Mouse (Mus musculus) right cerebral cortex, postnatal 4 days (tissue): ENCODE results near the gene Gm45808.
"Not testable (repeated sequence)": the region's sequence is repeated elsewhere in the genome, so short reads cannot be mapped to it uniquely, and the experiment has no call there.

Experiments used
- DNase-seq: peaks from one replicate; pipeline ENCODE4 v3.0.0-alpha.2; 2022

Gm45808 gene

DNA sequence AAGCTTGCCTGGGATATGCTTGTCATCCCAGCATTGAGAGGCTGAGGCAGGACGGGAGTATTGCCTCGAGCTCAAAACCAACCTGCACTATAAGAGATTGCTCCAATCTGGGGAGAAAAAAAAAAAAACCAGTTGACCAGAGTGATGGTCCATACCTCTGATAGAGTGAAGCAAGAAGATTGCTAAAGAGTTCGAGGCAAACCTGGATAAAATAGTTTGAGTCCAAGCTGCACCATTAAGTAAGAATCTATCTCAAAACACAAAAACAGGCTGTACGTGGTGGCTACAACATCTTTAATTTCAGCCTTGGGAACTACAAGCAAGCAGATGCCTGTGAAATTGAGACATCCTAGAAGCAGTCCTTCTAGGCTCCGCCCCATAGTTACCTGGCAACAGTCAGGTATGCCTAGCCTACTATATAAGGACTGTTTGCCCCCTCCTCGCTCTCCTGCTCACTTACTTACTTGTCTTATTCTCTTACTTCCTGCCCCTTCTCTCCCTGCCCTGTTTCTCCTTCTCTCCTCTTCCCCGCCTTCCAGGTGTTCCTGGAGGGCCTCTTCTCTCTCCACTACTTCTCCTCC, 19.4 kb downstream of the Gm45808 start:
- DNase-seq, result no peak

DNA sequence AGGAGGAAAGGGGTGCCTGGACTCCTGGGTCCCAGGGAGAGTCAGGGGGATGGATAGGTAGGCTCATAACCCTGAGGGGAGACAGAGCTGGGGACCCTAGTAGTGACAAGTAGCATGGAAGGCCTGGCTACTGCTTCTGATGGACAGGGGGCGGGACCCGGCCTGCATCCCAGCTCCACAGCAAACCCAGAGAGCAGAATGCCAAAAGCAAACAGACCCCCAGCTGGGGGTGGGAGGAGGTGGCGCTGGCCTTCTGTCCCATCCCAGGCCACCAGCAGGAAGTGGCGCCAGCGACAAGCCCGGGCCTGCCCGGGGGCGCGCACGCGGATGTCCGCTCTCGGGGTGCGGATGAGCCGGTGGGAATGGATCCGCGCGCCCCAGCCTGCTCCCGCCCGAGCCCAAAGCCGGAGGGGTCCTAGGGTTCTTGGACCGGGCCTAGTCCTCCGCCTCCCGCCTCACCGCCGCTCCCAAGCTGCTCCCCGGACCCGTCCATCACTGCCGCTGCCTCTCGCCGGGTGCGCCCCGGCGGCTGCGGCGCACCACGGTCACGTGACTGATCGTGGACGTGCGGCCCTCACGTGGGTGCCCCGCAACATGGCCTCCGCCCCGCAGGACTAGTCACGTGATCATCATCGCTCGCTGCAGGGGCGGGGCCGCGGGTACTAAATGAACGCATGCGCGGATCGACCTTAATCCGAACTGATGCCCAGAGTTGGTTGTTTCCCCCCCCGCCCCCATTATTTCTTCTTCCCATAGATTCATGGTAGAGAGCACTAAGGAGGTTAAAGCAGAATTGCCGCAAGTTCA, 20.1 kb downstream of the Gm45808 start, which contains the start of gene Bax:
Gene Bax (minus strand): TSS at position 616 of the 807 bp plus-strand sequence.
- peak; percentile 96 for DNase-seq

DNA sequence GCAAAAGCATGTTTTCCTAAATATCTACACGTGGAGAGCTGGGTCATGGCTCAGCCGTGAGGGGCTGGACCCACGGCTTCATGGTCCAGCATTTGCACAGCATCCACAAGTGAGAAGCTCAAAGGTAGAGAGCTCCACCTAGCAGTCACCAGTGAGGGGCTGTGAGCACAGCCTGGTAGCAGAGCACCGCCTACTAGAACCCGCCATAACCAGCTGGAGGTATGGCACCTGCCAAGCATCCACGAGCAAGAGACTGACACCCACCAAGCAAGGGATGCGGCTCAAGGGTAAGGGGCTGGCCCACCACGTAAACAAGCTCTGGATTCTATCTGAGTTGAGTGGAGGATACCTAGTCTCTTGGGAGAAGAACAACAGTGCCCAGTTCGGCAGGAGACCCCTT, 21.1 kb downstream of the Gm45808 start:
- no peak for DNase-seq

- DNase-seq, result no peak
Observed at GRCm38 (mm10) chr7:45465112-45465511, 21.5 kb downstream of the Gm45808 start.

- DNase-seq, result no peak
Observed at GRCm38 (mm10) chr7:45463987-45464778, 22.4 kb downstream of the Gm45808 start.

DNA sequence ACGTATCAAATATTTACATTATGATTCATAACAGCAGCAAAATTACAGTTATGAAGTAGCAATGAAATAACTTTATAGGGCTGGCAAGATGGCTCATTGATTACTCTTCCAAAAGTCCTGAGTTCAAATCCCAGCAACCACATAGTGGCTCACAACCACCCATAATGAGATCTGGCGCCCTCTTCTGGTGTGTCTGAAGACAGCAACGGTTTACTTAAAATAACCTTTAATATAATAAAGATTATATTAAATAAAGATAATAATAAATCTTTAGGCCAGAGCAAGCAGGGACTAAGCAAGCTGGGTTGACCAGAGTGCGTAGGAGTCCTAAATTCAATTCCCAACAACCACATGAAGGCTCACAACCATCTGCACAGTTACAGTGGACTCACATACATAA, 23.7 kb downstream of the Gm45808 start:
- not testable (repeated sequence) for DNase-seq

- no peak for DNase-seq
Observed at GRCm38 (mm10) chr7:45462325-45462724, 24.3 kb downstream of the Gm45808 start.

- DNase-seq, result no peak
Observed at GRCm38 (mm10) chr7:45461781-45462180, 24.8 kb downstream of the Gm45808 start.

- DNase-seq, result no peak
Observed at GRCm38 (mm10) chr7:45461326-45461725, 25.3 kb downstream of the Gm45808 start.

- DNase-seq, result peak; percentile 41
Observed at GRCm38 (mm10) chr7:45460860-45461314, 25.7 kb downstream of the Gm45808 start.

GRCm38 (mm10) chr7:45460377-45460776, 26.2 kb downstream of the Gm45808 start:
- no peak for DNase-seq

DNA sequence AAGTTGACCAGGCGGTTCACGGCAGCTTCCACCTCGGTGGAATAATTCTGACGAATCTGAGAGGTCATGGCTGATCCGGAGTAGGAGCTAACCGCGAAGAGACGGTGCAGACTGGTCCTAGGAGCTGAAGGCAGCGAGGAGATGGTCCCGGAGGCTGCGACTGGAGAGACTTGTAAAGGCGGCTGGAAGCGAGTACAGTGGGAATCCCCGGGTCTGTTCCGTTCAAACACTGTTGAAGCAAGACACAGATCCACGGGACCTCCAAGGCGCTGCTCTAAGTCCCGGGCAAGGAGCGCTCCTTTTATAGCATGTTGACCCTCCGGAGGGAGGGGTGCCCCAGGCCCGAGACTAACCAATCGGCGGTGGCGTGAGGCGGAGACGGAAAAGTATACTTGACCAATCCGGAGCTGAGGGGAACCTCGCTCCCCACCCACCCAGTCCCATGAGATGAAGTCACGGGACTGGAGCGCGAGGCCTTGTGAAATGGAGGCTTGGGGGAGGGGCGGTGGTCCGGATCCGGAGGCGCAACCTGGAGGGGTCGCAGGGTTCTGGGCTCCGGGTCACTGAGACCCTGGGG, 27.0 kb downstream of the Gm45808 start, which contains the start of gene Ftl1:
Gene Ftl1 (minus strand): TSS at position 321 of the 577 bp plus-strand sequence.
- peak; percentile 94 for DNase-seq

DNA sequence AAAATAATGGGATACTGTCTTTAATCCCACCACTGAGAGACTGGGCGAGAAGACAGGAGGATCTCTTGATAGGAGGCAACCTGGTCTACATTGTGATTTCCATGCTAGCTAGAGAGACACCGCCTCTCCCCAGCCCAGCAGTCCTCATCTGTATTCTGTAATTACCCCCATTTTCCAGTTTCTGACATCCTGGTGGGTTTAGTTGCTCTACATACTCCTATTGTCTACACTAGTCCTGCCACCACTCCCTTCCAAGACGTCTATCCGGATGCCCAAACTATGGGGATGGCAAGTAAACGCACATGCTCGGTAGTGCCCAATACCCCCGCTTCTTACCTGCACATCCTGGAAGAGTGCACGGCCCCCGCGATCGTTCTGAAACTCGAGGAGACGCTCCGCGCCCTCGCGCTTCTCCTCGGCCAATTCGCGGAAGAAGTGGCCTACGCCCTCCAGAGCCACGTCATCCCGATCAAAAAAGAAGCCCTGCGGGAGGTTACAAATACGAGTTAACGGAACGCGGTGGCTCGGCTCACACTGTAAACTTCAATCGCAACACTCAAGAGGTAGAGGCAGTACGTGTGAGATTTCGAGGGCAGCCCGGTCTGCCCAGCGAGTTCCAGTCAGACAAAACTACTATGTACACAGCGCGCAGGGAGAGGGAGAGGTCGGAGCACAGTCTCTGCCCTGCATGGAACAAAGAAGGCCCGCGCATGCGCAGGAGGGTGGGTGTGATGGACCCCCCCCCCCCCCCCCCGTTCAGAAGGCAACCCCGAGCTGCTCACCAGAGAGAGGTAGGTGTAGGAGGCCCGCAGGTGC, 27.7 kb downstream of the Gm45808 start:
- DNase-seq, result peak; percentile 94

GRCm38 (mm10) chr7:45457204-45458060, 29.2 kb downstream of the Gm45808 start:
- no peak for DNase-seq

- DNase-seq, result no peak
Observed at GRCm38 (mm10) chr7:45456721-45457203, 29.8 kb downstream of the Gm45808 start.

- no peak for DNase-seq
Observed at GRCm38 (mm10) chr7:45455932-45456696, 30.5 kb downstream of the Gm45808 start.

GRCm38 (mm10) chr7:45454971-45455370, 31.6 kb downstream of the Gm45808 start:
- DNase-seq, result no peak

- DNase-seq, result peak; percentile 88
Observed at GRCm38 (mm10) chr7:45451344-45451982, 35.1 kb downstream of the Gm45808 start.

GRCm38 (mm10) chr7:45449974-45450373, 36.6 kb downstream of the Gm45808 start:
- no peak for DNase-seq
